Mouse (Mus musculus) heart, adult 2 months (tissue): Measurements from ENCODE around the gene Hist1h2bj. TPM values are rescaled to one million over a fixed set of nuclear protein-coding genes. Genes with fewer than 3 reads are reported as not detected.

Source experiments
- DNase-seq, 2 experiments: peaks; one replicate each; pipeline ENCODE4 v3.0.0; 2021
- H3K27ac ChIP-seq: fragments of 200-600 bp; 2 replicates; pipeline ENCODE4 v1.8.1; 2022
- H3K27me3 ChIP-seq: fragments of 200-500 bp; 2 replicates; pipeline ENCODE4 v1.6.1; 2012; ENCODE audit warnings: mild to moderate bottlenecking, low read length, inconsistent platforms, mixed read lengths; ENCODE audit not compliant: control insufficient read depth, insufficient read depth
- H3K36me3 ChIP-seq: fragments of 200-500 bp; 2 replicates; pipeline ENCODE4 v1.6.1; 2012; ENCODE audit warnings: low read length, inconsistent platforms; ENCODE audit not compliant: control insufficient read depth, insufficient read depth
- H3K4me1 ChIP-seq: fragments of 200-500 bp; 2 replicates; pipeline ENCODE4 v1.6.1; 2011; ENCODE audit warnings: low read length; ENCODE audit not compliant: control insufficient read depth, insufficient read depth
- H3K4me3 ChIP-seq: fragments of 200-600 bp; 2 replicates; pipeline ENCODE4 v1.8.1; 2022
- H3K79me2 ChIP-seq: fragments of 200-500 bp; replicated peaks from 2 replicates; pipeline ENCODE4 v1.6.1; 2012; ENCODE audit warnings: mild to moderate bottlenecking, inconsistent platforms, low read length, moderate library complexity, mixed read lengths; ENCODE audit not compliant: control insufficient read depth, insufficient read depth
- H3K9ac ChIP-seq: fragments of 200-500 bp; 2 replicates; pipeline ENCODE4 v1.6.1; 2012; ENCODE audit warnings: low read depth, mild to moderate bottlenecking, control low read depth, inconsistent platforms, low read length, mixed read lengths
- CTCF ChIP-seq: fragments of 200-600 bp; IDR thresholded peaks from 2 replicates; pipeline ENCODE4 v1.8.1; 2022; ENCODE audit warnings: antibody characterized with exemption, mild to moderate bottlenecking, moderate library complexity
- EP300 ChIP-seq: fragments of 200-500 bp; IDR thresholded peaks from 2 replicates; pipeline ENCODE4 v1.6.1; 2011; ENCODE audit warnings: low read depth, low read length, control low read depth; ENCODE audit not compliant: insufficient read depth
- POLR2A ChIP-seq: fragments of 200-500 bp; IDR thresholded peaks from 2 replicates; pipeline ENCODE4 v1.6.1; 2011; ENCODE audit warnings: mild to moderate bottlenecking, low read depth, low read length, control low read depth; ENCODE audit not compliant: insufficient read depth
- WGBS: fragments of 180-500 bp; shearing (Covaris S2); methylation state at CpG from one replicate; pipeline ENCODE4 v1.1.7; 2018; 5-methylcytosine and 5-hydroxymethylcytosine counted together
- intact Hi-C: fragments of 180-260 bp; cut with DNase I; formaldehyde crosslinking; loops from one replicate; pipeline ENCODE4 v1.15.1; 2025
- polyA plus RNA-seq: library from polyadenylated mRNA; depleted of rRNA; stranded (reverse); fragments of >200 nt; gene quantifications from 2 replicates; pipeline ENCODE4 v1.2.3, GENCODE M21; 2012
- total RNA-seq, 2 experiments: library from RNA; stranded (reverse); gene quantifications; 2 replicates each; pipeline ENCODE4 v1.2.3; 2021

The Hist1h2bj gene
- total and polyA plus RNA-seq, 3 experiments, result 0.59 to 3.6 (median 2.8) TPM

- intact Hi-C loops, result loop anchor here (10.0 kb wide), 1 partner anchor 294 kb away; the partner anchor contains the start of genes Hist1h2ak, Hist1h2bn and Hist1h4k
- H3K79me2 ChIP-seq, result no peaks in the 10 kb centered on the region
- H3K9ac ChIP-seq, result no peak overlapping the region
- no peaks in the 10 kb centered on the region for H3K36me3 ChIP-seq
- no peak for DNase-seq
- TF ChIP-seq EP300 (no peak), CTCF (no peak)
- H3K4me1 ChIP-seq, result peaks cover 2% of the 10 kb centered on the region; the same call in 1 of the 2 replicates
- no peak overlapping the region for H3K4me3 ChIP-seq
- 83% methylated on average over 2 of the region's 2 CpGs for WGBS
- H3K27ac ChIP-seq, result no peak overlapping the region
- H3K27me3 ChIP-seq, result no peaks in the 10 kb centered on the region
Observed at GRCm38 (mm10) chr13:22049041-22049440, 6.0 kb downstream of the Hist1h2bj start.

GRCm38 (mm10) chr13:22049737-22050440, 6.9 kb downstream of the Hist1h2bj start:
- WGBS, result 1% methylated on average over 14 of the region's 14 CpGs
- TF ChIP-seq EP300, result no peak
- no peak for TF ChIP-seq POLR2A
- no peak for TF ChIP-seq CTCF
- peak overlapping the region; percentile 8; the same call in 1 of the 2 replicates for H3K9ac ChIP-seq
- intact Hi-C loops, result loop anchor here (10.0 kb wide), 1 partner anchor 295 kb away; the partner anchor contains the start of genes Hist1h2ak, Hist1h2bn and Hist1h4k
- H3K27me3 ChIP-seq, result no peaks in the 10 kb centered on the region
- no peaks in the 10 kb centered on the region for H3K79me2 ChIP-seq
- peaks cover 2% of the 10 kb centered on the region; the same call in 1 of the 2 replicates for H3K4me1 ChIP-seq
- H3K36me3 ChIP-seq, result no peaks in the 10 kb centered on the region
- no peak for DNase-seq
- no peak overlapping the region for H3K27ac ChIP-seq
- peak overlapping the region; percentile 53 for H3K4me3 ChIP-seq

- Histone ChIP-seq H3K79me2 (no peaks in the 10 kb centered on the region), H3K9ac (peak overlapping the region; percentile 26), H3K27me3 (no peaks in the 10 kb centered on the region), H3K27ac (peak overlapping the region; percentile 57), H3K36me3 (no peaks in the 10 kb centered on the region), H3K4me3 (peak overlapping the region; percentile 53), H3K4me1 (peaks cover 2% of the 10 kb centered on the region; the same call in 1 of the 2 replicates)
- intact Hi-C loops, result no loop called here
- WGBS, result under 1% methylated on average over 52 of the region's 52 CpGs
- peak; percentile 54; the same call in 1 of the 2 replicates for TF ChIP-seq POLR2A
- peak; percentile 62; the same call in 1 of the 2 replicates for TF ChIP-seq EP300
- peak; percentile 81 for TF ChIP-seq CTCF
- peak; percentile 90 to 92 for DNase-seq
Observed at GRCm38 (mm10) chr13:22050591-22051522, 7.8 kb downstream of the Hist1h2bj start.

- DNase-seq, result no peak
- WGBS, result 14% methylated on average over 5 of the region's 5 CpGs
- Histone ChIP-seq H3K79me2 (no peaks in the 10 kb centered on the region), H3K4me3 (peak overlapping the region; percentile 53), H3K27ac (peak overlapping the region; percentile 57), H3K36me3 (no peaks in the 10 kb centered on the region), H3K4me1 (peaks cover 2% of the 10 kb centered on the region; the same call in 1 of the 2 replicates), H3K9ac (no peak overlapping the region), H3K27me3 (no peaks in the 10 kb centered on the region)
- no peak for TF ChIP-seq POLR2A
- TF ChIP-seq EP300, result no peak
- no peak for TF ChIP-seq CTCF
- intact Hi-C loops, result no loop called here
Observed at GRCm38 (mm10) chr13:22051523-22051859, 8.5 kb downstream of the Hist1h2bj start.

GRCm38 (mm10) chr13:22053754-22054153, 10.7 kb downstream of the Hist1h2bj start:
- H3K27ac ChIP-seq, result no peak overlapping the region
- H3K36me3 ChIP-seq, result no peaks in the 10 kb centered on the region
- intact Hi-C loops, result no loop called here
- H3K9ac ChIP-seq, result no peak overlapping the region
- H3K79me2 ChIP-seq, result no peaks in the 10 kb centered on the region
- H3K4me1 ChIP-seq, result peaks cover 2% of the 10 kb centered on the region; the same call in 1 of the 2 replicates
- H3K4me3 ChIP-seq, result no peak overlapping the region
- no peak for DNase-seq
- WGBS, result 88% methylated on average over 1 of the region's 1 CpGs
- TF ChIP-seq POLR2A, result no peak
- TF ChIP-seq EP300, result no peak
- TF ChIP-seq CTCF, result no peak
- no peaks in the 10 kb centered on the region for H3K27me3 ChIP-seq
